14 mouse cellular contexts compared by ENCODE assay signal in genomic region chr19:55136693-55137427, GRCm38 (mm10). TPM values are rescaled to one million over a fixed set of nuclear protein-coding genes. Genes with fewer than 3 reads are reported as not detected.
DNase-seq lines count a peak whose midpoint lies in the region; ATAC-seq and TF ChIP-seq lines count a peak whose summit lies in the region.
"Had no signal": no experiment of that assay in that cellular context is flagged by ENCODE, and none has a peak within 500 bp of the region (broad histone marks: within the 10 kb centered on the region; RNA-seq: fewer than 3 reads in every experiment).

No protein-coding gene starts in this region.

- no peaks in the 10 kb centered on the region for H3K36me3 ChIP-seq in heart, postnatal 0 days (replicated peaks; ENCODE audit: control insufficient read depth, insufficient read depth, low read length)
- no peaks in the 10 kb centered on the region for H3K36me3 ChIP-seq in kidney, embryonic 15.5 days
- H3K36me3 ChIP-seq in forebrain, embryonic 11.5 days (ENCODE audit: control insufficient read depth, insufficient read depth, low read length): no peaks in the 10 kb centered on the region
- H3K36me3 ChIP-seq: forebrain, embryonic 10.5 days; liver, embryonic 12.5 days had no signal

- H3K9me3 ChIP-seq in heart, postnatal 0 days (replicated peaks; ENCODE audit: control insufficient read depth, low read length): no peaks in the 10 kb centered on the region
- H3K9me3 ChIP-seq in kidney, embryonic 15.5 days (replicated peaks): no peaks in the 10 kb centered on the region
- H3K9me3 ChIP-seq in forebrain, embryonic 11.5 days (ENCODE audit: control insufficient read depth, low read length): no peaks in the 10 kb centered on the region
- H3K9me3 ChIP-seq: forebrain, embryonic 10.5 days; liver, embryonic 12.5 days had no signal

- no peak for TF ChIP-seq EP300 in heart, postnatal 0 days (IDR thresholded peaks at IDR 0.05; ENCODE audit: low read depth)

- TF ChIP-seq CTCF in lung, adult 2 months (IDR thresholded peaks at IDR 0.05; ENCODE audit: insufficient read depth, low read length): no peak
- TF ChIP-seq CTCF in heart, postnatal 0 days (IDR thresholded peaks at IDR 0.05; ENCODE audit: low read depth): no peak

- no peak overlapping the region for H3K4me2 ChIP-seq in heart, postnatal 0 days (ENCODE audit: low read depth, low read length)
- no peak overlapping the region for H3K4me2 ChIP-seq in kidney, embryonic 15.5 days
- no peak overlapping the region for H3K4me2 ChIP-seq in forebrain, embryonic 11.5 days (ENCODE audit: low read depth, low read length, severe bottlenecking)
- H3K4me2 ChIP-seq: liver, embryonic 12.5 days had no signal

- ATAC-seq in heart, postnatal 0 days (ENCODE audit: insufficient read depth, low read depth): peak; percentile 42; the same call in 1 of the 2 replicates
- ATAC-seq in kidney, embryonic 15.5 days (replicated peaks; ENCODE audit: low FRiP score): peak; percentile 73
- ATAC-seq in granulocyte monocyte progenitor cell, adult 5-6 weeks (replicated peaks; ENCODE audit: poor library complexity, severe bottlenecking): no peak
- ATAC-seq in forebrain, embryonic 11.5 days (replicated peaks; ENCODE audit: low FRiP score): no peak
- ATAC-seq: liver, embryonic 12.5 days had no signal

- H3K4me3 ChIP-seq in lung, adult 2 months (replicated peaks; ENCODE audit: extremely low read depth, low read depth, low read length): no peak overlapping the region
- no peak overlapping the region for H3K4me3 ChIP-seq in heart, postnatal 0 days (ENCODE audit: low read depth, low read length)
- no peak overlapping the region for H3K4me3 ChIP-seq in kidney, embryonic 15.5 days (replicated peaks)
- no peak overlapping the region for H3K4me3 ChIP-seq in forebrain, embryonic 11.5 days (ENCODE audit: low read depth, low read length)
- H3K4me3 ChIP-seq: forebrain, embryonic 10.5 days; liver, embryonic 12.5 days; myocyte had no signal

- no peak overlapping the region for H3K27ac ChIP-seq in heart, postnatal 0 days (ENCODE audit: low read depth)
- peak overlapping the region; percentile 38 for H3K27ac ChIP-seq in kidney, embryonic 15.5 days
- no peak overlapping the region for H3K27ac ChIP-seq in forebrain, embryonic 11.5 days (ENCODE audit: low read depth, low read length)
- H3K27ac ChIP-seq: liver, embryonic 12.5 days had no signal

- no peaks in the 10 kb centered on the region for H3K27me3 ChIP-seq in heart, postnatal 0 days (ENCODE audit: control insufficient read depth, insufficient read depth, low read length)
- H3K27me3 ChIP-seq in kidney, embryonic 15.5 days: no peaks in the 10 kb centered on the region
- no peaks in the 10 kb centered on the region for H3K27me3 ChIP-seq in forebrain, embryonic 11.5 days (ENCODE audit: control insufficient read depth, insufficient read depth, low read length)
- H3K27me3 ChIP-seq: liver, embryonic 12.5 days had no signal

- no peak for TF ChIP-seq POLR2A in lung, adult 2 months (IDR thresholded peaks at IDR 0.05; ENCODE audit: borderline replicate concordance, extremely low read depth, low read depth, low read length)

- H3K9ac ChIP-seq in heart, postnatal 0 days (replicated peaks; ENCODE audit: low read depth, low read length): no peak overlapping the region
- no peak overlapping the region for H3K9ac ChIP-seq in kidney, embryonic 15.5 days
- no peak overlapping the region for H3K9ac ChIP-seq in forebrain, embryonic 11.5 days (ENCODE audit: low read length)
- H3K9ac ChIP-seq: liver, embryonic 12.5 days had no signal

- WGBS in lung, adult 2 months: 28% methylated on average over 4 of the region's 4 CpGs
- WGBS in heart, postnatal 0 days: 53% methylated on average over 4 of the region's 4 CpGs
- WGBS in kidney, embryonic 15.5 days: 46% methylated on average over 4 of the region's 4 CpGs
- 87% methylated on average over 4 of the region's 4 CpGs for WGBS in forebrain, embryonic 11.5 days

- peak; percentile 40 to 56 for DNase-seq in lung, adult 18-20 months
- no peak for DNase-seq in lung, adult 2 months
- DNase-seq in heart, postnatal 0 days (ENCODE audit: low spot score): peak; percentile 49
- DNase-seq in skeletal muscle tissue, adult 2 months (ENCODE audit: low read depth, low spot score): peak; percentile 77
- DNase-seq in forebrain, embryonic 11.5 days (ENCODE audit: low spot score): no peak
- DNase-seq in right cerebral cortex, adult 18-20 months: no peak
- DNase-seq: right cerebral cortex, postnatal 25 days had no signal

- H3K4me1 ChIP-seq in lung, adult 2 months (ENCODE audit: control insufficient read depth, insufficient read depth, low read length): peaks cover 7% of the 10 kb centered on the region
- H3K4me1 ChIP-seq in heart, postnatal 0 days (ENCODE audit: control insufficient read depth, insufficient read depth): peaks cover 7% of the 10 kb centered on the region
- H3K4me1 ChIP-seq in kidney, embryonic 15.5 days: peaks cover 27% of the 10 kb centered on the region
- no peaks in the 10 kb centered on the region; the same call in 1 of the 2 replicates for H3K4me1 ChIP-seq in forebrain, embryonic 11.5 days (replicated peaks; ENCODE audit: control insufficient read depth, insufficient read depth, low read length)

RNA-seq across cellular contexts. Expression of gene Gpam, which starts 9.8 kb away (rescaled TPM):
- 59.0 and 70.8 TPM in 2 replicates for polyA plus RNA-seq in lung, adult 2 months (2012; rRNA removed)
- 38.6 and 60.2 TPM in 2 replicates for total RNA-seq in heart, postnatal 0 days (2014; rRNA removed; ENCODE audit: low replicate concordance)
- 14.7 and 15.7 TPM in 2 replicates for polyA plus RNA-seq in heart, postnatal 0 days (2015; fragmentation: Nextera tagmentation; extraction: Ambion mirVana)
- 18.1 and 19.0 TPM in 2 replicates for polyA plus RNA-seq in kidney, embryonic 15.5 days (2015; fragmentation: Nextera tagmentation; extraction: Ambion mirVana)
- total RNA-seq in granulocyte monocyte progenitor cell, adult 5-6 weeks (2014; fragmentation: Nextera tagmentation): 7.7 and 11.0 TPM in 2 replicates
- total RNA-seq in granulocyte monocyte progenitor cell, adult 5-6 weeks (2017): 9.0 and 10.7 TPM in 2 replicates
- polyA plus RNA-seq in forebrain, embryonic 11.5 days (2014; fragmentation: Nextera tagmentation; extraction: Ambion mirVana): 19.8 and 20.2 TPM in 2 replicates

RNA-seq across cellular contexts. Expression of gene Tectb, which starts 43.7 kb away (rescaled TPM):
- 0.09 and 0.32 TPM in 2 replicates for polyA plus RNA-seq in lung, adult 2 months (2012; rRNA removed)
- total RNA-seq in heart, postnatal 0 days (2014; rRNA removed; ENCODE audit: low replicate concordance): not detected in 2 replicates
- polyA plus RNA-seq in heart, postnatal 0 days (2015; fragmentation: Nextera tagmentation; extraction: Ambion mirVana): 0.15 and 0.18 TPM in 2 replicates
- not detected in 2 replicates for polyA plus RNA-seq in kidney, embryonic 15.5 days (2015; fragmentation: Nextera tagmentation; extraction: Ambion mirVana)
- total RNA-seq in granulocyte monocyte progenitor cell, adult 5-6 weeks (2014; fragmentation: Nextera tagmentation): not detected in 2 replicates
- not detected in 2 replicates for total RNA-seq in granulocyte monocyte progenitor cell, adult 5-6 weeks (2017)
- not detected in 2 replicates for polyA plus RNA-seq in forebrain, embryonic 11.5 days (2014; fragmentation: Nextera tagmentation; extraction: Ambion mirVana)
- total RNA-seq: common myeloid progenitor, adult 5-6 weeks; ES-E14 had no signal
- polyA plus RNA-seq: forebrain, embryonic 10.5 days; myocyte had no signal

Comparison
In these comparisons a context has a peak if more than half of its experiments do, and no peak if none do; other contexts are left out.
1. DNase-seq: peak in lung, adult 18-20 months (2 of 2), heart, postnatal 0 days (single experiment) and skeletal muscle tissue, adult 2 months (single experiment); none in lung, adult 2 months (single experiment), forebrain, embryonic 11.5 days (single experiment) and right cerebral cortex, adult 18-20 months (single experiment).
2. ATAC-seq: peak in heart, postnatal 0 days (single experiment) and kidney, embryonic 15.5 days (single experiment); none in granulocyte monocyte progenitor cell, adult 5-6 weeks (single experiment) and forebrain, embryonic 11.5 days (single experiment).